Comparison of ENCODE assay signal across 8 mouse cellular contexts in the genomic region with DNA sequence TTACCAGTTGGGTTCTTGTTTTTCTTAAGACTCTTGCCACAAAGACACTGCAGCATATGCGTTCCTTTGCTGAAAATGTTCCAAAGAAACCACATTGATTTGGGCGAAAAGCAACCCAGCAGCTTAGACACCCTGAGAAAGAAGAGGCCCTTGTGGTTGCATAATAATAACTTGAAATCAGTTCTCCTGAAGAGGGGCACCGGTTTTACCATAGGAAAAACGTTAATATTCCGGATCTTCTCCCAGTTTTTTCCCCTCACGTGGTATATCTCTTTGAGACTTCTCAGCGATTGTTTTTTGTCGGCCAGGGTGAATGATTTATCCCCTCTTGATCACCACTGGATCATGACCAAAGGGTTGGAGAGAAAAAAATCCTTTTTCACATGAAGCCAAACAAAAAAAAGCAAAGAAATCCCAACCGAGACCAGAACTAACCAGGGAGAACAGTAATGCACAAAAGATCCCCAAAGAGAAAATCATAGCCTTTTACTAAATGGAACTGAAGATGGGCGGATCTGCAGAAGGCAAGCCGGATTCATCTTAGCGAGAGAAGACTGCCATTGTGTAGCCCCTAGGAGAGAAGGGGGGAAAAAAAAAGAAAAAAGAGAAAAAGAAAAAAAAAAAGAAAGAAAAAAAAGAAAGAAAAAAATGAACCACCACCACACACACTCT. TPM values are rescaled to one million over a fixed set of nuclear protein-coding genes. Genes with fewer than 3 reads are reported as not detected.
DNase-seq lines count a peak whose midpoint lies in the region; ATAC-seq lines count a peak whose summit lies in the region.

A gene (minus strand): TSS at position 622 of the 672 bp plus-strand sequence.

- peaks cover 16% of the 10 kb centered on the region; the same call in 1 of the 2 replicates for H3K4me1 ChIP-seq in embryonic facial prominence, embryonic 15.5 days
- peaks cover 24% of the 10 kb centered on the region for H3K4me1 ChIP-seq in neural tube, embryonic 13.5 days (replicated peaks)

- peak within 1 kb of the TSS; percentile 51 for H3K4me2 ChIP-seq in embryonic facial prominence, embryonic 15.5 days (replicated peaks)
- peak within 1 kb of the TSS; percentile 76 for H3K4me2 ChIP-seq in neural tube, embryonic 13.5 days

- peak within 1 kb of the TSS; percentile 39 for H3K4me3 ChIP-seq in embryonic facial prominence, embryonic 15.5 days (replicated peaks)
- peak within 1 kb of the TSS; percentile 55 for H3K4me3 ChIP-seq in neural tube, embryonic 13.5 days

- DNase-seq in layer of hippocampus, adult 18-20 months (ENCODE audit: low spot score in 2 of 2), result no peak
- no peak for DNase-seq in layer of hippocampus, adult 9-10 months (ENCODE audit: low spot score)
- DNase-seq in layer of hippocampus, postnatal 10 days (ENCODE audit: low spot score in 2 of 2), result peak; percentile 6 to 13
- no peak for DNase-seq in adipocyte (ENCODE audit: low spot score)
- no peak for DNase-seq in urinary bladder, adult 2 months (ENCODE audit: low spot score)
- no peak for DNase-seq in yolk sac, embryonic 10.5 days (ENCODE audit: low spot score)

- no peak within 1 kb of the TSS for H3K9ac ChIP-seq in embryonic facial prominence, embryonic 15.5 days
- peak within 1 kb of the TSS; percentile 77 for H3K9ac ChIP-seq in neural tube, embryonic 13.5 days

- H3K27me3 ChIP-seq in embryonic facial prominence, embryonic 15.5 days, result peaks cover 21% of the 10 kb centered on the region
- no peaks in the 10 kb centered on the region for H3K27me3 ChIP-seq in neural tube, embryonic 13.5 days

- H3K36me3 ChIP-seq in embryonic facial prominence, embryonic 15.5 days, result no peaks in the 10 kb centered on the region
- no peaks in the 10 kb centered on the region for H3K36me3 ChIP-seq in neural tube, embryonic 13.5 days

- 14% methylated on average over 12 of the region's 12 CpGs for WGBS in embryonic facial prominence, embryonic 15.5 days
- WGBS in neural tube, embryonic 13.5 days, result 2% methylated on average over 12 of the region's 12 CpGs

- ATAC-seq in embryonic facial prominence, embryonic 15.5 days (ENCODE audit: insufficient number of reproducible peaks, low FRiP score, low TSS enrichment, low read depth), result no peak
- no peak for ATAC-seq in neural tube, embryonic 13.5 days (ENCODE audit: low read depth)

- no peak within 1 kb of the TSS for H3K27ac ChIP-seq in embryonic facial prominence, embryonic 15.5 days (replicated peaks)
- H3K27ac ChIP-seq in neural tube, embryonic 13.5 days (replicated peaks), result peak within 1 kb of the TSS; percentile 65

- H3K9me3 ChIP-seq in embryonic facial prominence, embryonic 15.5 days (replicated peaks), result no peaks in the 10 kb centered on the region
- no peaks in the 10 kb centered on the region for H3K9me3 ChIP-seq in neural tube, embryonic 13.5 days

RNA-seq across cellular contexts. Expression of the gene that starts here (rescaled TPM):
- total RNA-seq in layer of hippocampus, adult 18-20 months (2021), result 10 to 100 TPM; 33.3 to 35.2 TPM
- polyA plus RNA-seq in embryonic facial prominence, embryonic 15.5 days (2015; fragmentation: Nextera tagmentation; extraction: Ambion mirVana), result 0.83 and 1.3 TPM in 2 replicates
- total RNA-seq in layer of hippocampus, postnatal 10 days (2021), result 10 to 100 TPM; 29.8 to 34.5 TPM
- 17.2 and 18.7 TPM in 2 replicates for polyA plus RNA-seq in neural tube, embryonic 13.5 days (2015; fragmentation: Nextera tagmentation; extraction: Ambion mirVana)
- polyA plus RNA-seq in urinary bladder, adult 2 months (2012; rRNA removed), result 0.03 and 0.06 TPM in 2 replicates

Comparison
In these comparisons a context has a peak if more than half of its experiments do, and no peak if none do; other contexts are left out.
1. DNase-seq: peak in layer of hippocampus, postnatal 10 days (2 of 2); none in layer of hippocampus, adult 18-20 months (0 of 2), layer of hippocampus, adult 9-10 months (single experiment), adipocyte (single experiment), urinary bladder, adult 2 months (single experiment) and yolk sac, embryonic 10.5 days (single experiment).